21 mouse cellular contexts compared by ENCODE assay signal in the genomic region with DNA sequence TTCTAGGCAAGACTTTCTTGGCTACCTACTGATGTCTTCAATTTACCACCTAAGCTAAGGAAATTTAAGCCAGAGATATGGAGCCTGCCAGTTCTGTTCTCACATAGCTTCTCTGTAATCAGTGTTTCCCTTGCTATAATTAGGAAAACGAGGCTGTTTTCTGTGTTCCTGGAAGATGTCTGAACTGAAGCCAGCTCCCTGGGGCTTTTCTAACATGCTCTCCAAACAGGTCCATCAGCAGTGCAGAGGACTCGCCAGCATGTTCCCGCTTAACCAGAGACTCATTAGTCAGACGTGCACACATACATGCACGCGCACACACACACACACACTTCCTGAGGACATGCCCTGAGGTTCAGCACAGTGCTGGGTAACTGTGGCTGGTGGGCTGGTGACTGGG. TPM values are rescaled to one million over a fixed set of nuclear protein-coding genes. Genes with fewer than 3 reads are reported as not detected.
DNase-seq lines count a peak whose midpoint lies in the region; ATAC-seq and TF ChIP-seq lines count a peak whose summit lies in the region.
"Had no signal": no experiment of that assay in that cellular context is flagged by ENCODE, and none has a peak within 500 bp of the region (broad histone marks: within the 10 kb centered on the region; RNA-seq: fewer than 3 reads in every experiment).

No protein-coding gene starts in this region.

- H3K36me3 ChIP-seq in embryonic facial prominence, embryonic 14.5 days (ENCODE audit: control insufficient read depth, insufficient read depth, low read length) = no peaks in the 10 kb centered on the region
- H3K36me3 ChIP-seq in embryonic facial prominence, embryonic 10.5 days (replicated peaks) = no peaks in the 10 kb centered on the region
- H3K36me3 ChIP-seq in hindbrain, postnatal 0 days (ENCODE audit: insufficient read depth, low read length) = no peaks in the 10 kb centered on the region
- no peaks in the 10 kb centered on the region for H3K36me3 ChIP-seq in hindbrain, embryonic 16.5 days (ENCODE audit: control insufficient read depth, insufficient read depth, low read length)
- H3K36me3 ChIP-seq: heart, embryonic 10.5 days; hindbrain, embryonic 10.5 days; limb, embryonic 15.5 days; liver, embryonic 15.5 days; midbrain, embryonic 13.5 days had no signal

- H3K4me3 ChIP-seq in embryonic facial prominence, embryonic 14.5 days (ENCODE audit: low read depth, low read length) = no peak overlapping the region
- no peak overlapping the region for H3K4me3 ChIP-seq in embryonic facial prominence, embryonic 10.5 days
- H3K4me3 ChIP-seq in hindbrain, postnatal 0 days (ENCODE audit: low read length) = no peak overlapping the region
- H3K4me3 ChIP-seq in hindbrain, embryonic 16.5 days (ENCODE audit: low read length) = no peak overlapping the region
- H3K4me3 ChIP-seq: erythroblast, embryonic 14.5 days; heart, embryonic 10.5 days; hindbrain, embryonic 10.5 days; limb, embryonic 15.5 days; liver, embryonic 15.5 days; midbrain, embryonic 13.5 days; myocyte had no signal

- peak; percentile 61 for DNase-seq in embryonic facial prominence, embryonic 14.5 days (ENCODE audit: low spot score)
- no peak for DNase-seq in embryonic facial prominence, embryonic 10.5 days (ENCODE audit: low spot score)
- peak; percentile 26 for DNase-seq in hindbrain, postnatal 0 days (ENCODE audit: low spot score)
- peak; percentile 28 for DNase-seq in right cerebral cortex, postnatal 25 days
- DNase-seq in right cerebral cortex, adult 18-20 months = no peak
- no peak for DNase-seq in testis, postnatal 14 days (ENCODE audit: low spot score)
- DNase-seq: adrenal gland, adult 8-10 months; kidney, adult 18-20 months; thymus, postnatal 25 days had no signal

- H3K9me3 ChIP-seq in embryonic facial prominence, embryonic 14.5 days (ENCODE audit: control insufficient read depth, low read length) = 0 out of 2 replicates have a peak, but pooled peaks cover 4% of the 10 kb centered on the region
- no peaks in the 10 kb centered on the region for H3K9me3 ChIP-seq in embryonic facial prominence, embryonic 10.5 days
- H3K9me3 ChIP-seq in hindbrain, postnatal 0 days (ENCODE audit: low read length) = no peaks in the 10 kb centered on the region
- no peaks in the 10 kb centered on the region for H3K9me3 ChIP-seq in hindbrain, embryonic 16.5 days (ENCODE audit: control insufficient read depth, low read length)
- H3K9me3 ChIP-seq: heart, embryonic 10.5 days; limb, embryonic 15.5 days; liver, embryonic 15.5 days; midbrain, embryonic 13.5 days had no signal

- H3K27me3 ChIP-seq in embryonic facial prominence, embryonic 14.5 days (replicated peaks; ENCODE audit: control insufficient read depth, insufficient read depth, low read length) = no peaks in the 10 kb centered on the region
- H3K27me3 ChIP-seq in embryonic facial prominence, embryonic 10.5 days (replicated peaks; ENCODE audit: low read depth, poor library complexity, severe bottlenecking) = 0 out of 2 replicates have a peak, but pooled peaks cover under 1% of the 10 kb centered on the region
- no peaks in the 10 kb centered on the region for H3K27me3 ChIP-seq in hindbrain, postnatal 0 days (ENCODE audit: insufficient read depth, low read length)
- H3K27me3 ChIP-seq in hindbrain, embryonic 16.5 days (replicated peaks; ENCODE audit: control insufficient read depth, insufficient read depth, low read length) = no peaks in the 10 kb centered on the region
- H3K27me3 ChIP-seq: limb, embryonic 15.5 days; liver, embryonic 15.5 days; midbrain, embryonic 13.5 days had no signal

- no peak for ATAC-seq in embryonic facial prominence, embryonic 14.5 days (ENCODE audit: low read depth)
- no peak for ATAC-seq in hindbrain, postnatal 0 days
- no peak for ATAC-seq in hindbrain, embryonic 16.5 days
- ATAC-seq: midbrain, embryonic 13.5 days had no signal

- no peak for TF ChIP-seq CTCF in hindbrain, postnatal 0 days (IDR thresholded peaks at IDR 0.05; ENCODE audit: low read depth)

- WGBS in embryonic facial prominence, embryonic 14.5 days = 43% methylated on average over 6 of the region's 6 CpGs
- 71% methylated on average over 6 of the region's 6 CpGs for WGBS in embryonic facial prominence, embryonic 10.5 days
- 45% methylated on average over 6 of the region's 6 CpGs for WGBS in hindbrain, postnatal 0 days
- WGBS in hindbrain, embryonic 16.5 days = 73% methylated on average over 6 of the region's 6 CpGs

- H3K4me1 ChIP-seq in embryonic facial prominence, embryonic 14.5 days (ENCODE audit: control insufficient read depth, insufficient read depth, low read length) = peaks cover 5% of the 10 kb centered on the region; the same call in 1 of the 2 replicates
- peaks cover 10% of the 10 kb centered on the region for H3K4me1 ChIP-seq in embryonic facial prominence, embryonic 10.5 days
- no peaks in the 10 kb centered on the region for H3K4me1 ChIP-seq in hindbrain, postnatal 0 days (ENCODE audit: insufficient read depth, low read length)
- no peaks in the 10 kb centered on the region for H3K4me1 ChIP-seq in hindbrain, embryonic 16.5 days (ENCODE audit: control insufficient read depth, insufficient read depth, low read depth, low read length)
- H3K4me1 ChIP-seq: heart, embryonic 10.5 days; liver, embryonic 15.5 days; midbrain, embryonic 13.5 days had no signal

- no peak overlapping the region for H3K9ac ChIP-seq in embryonic facial prominence, embryonic 14.5 days (ENCODE audit: low read depth, low read length)
- no peak overlapping the region for H3K9ac ChIP-seq in hindbrain, postnatal 0 days (replicated peaks; ENCODE audit: low read length)
- H3K9ac ChIP-seq in hindbrain, embryonic 16.5 days (ENCODE audit: low read depth, low read length) = no peak overlapping the region
- H3K9ac ChIP-seq: limb, embryonic 15.5 days; liver, embryonic 15.5 days; midbrain, embryonic 13.5 days had no signal

- H3K4me2 ChIP-seq in embryonic facial prominence, embryonic 14.5 days (ENCODE audit: low read depth, low read length) = no peak overlapping the region
- no peak overlapping the region for H3K4me2 ChIP-seq in hindbrain, postnatal 0 days (ENCODE audit: low read depth, low read length)
- no peak overlapping the region for H3K4me2 ChIP-seq in hindbrain, embryonic 16.5 days (ENCODE audit: low read length)
- H3K4me2 ChIP-seq: limb, embryonic 15.5 days; liver, embryonic 15.5 days; midbrain, embryonic 13.5 days had no signal

- no peak overlapping the region for H3K27ac ChIP-seq in embryonic facial prominence, embryonic 14.5 days (replicated peaks; ENCODE audit: low read depth, low read length)
- no peak overlapping the region for H3K27ac ChIP-seq in embryonic facial prominence, embryonic 10.5 days (replicated peaks)
- H3K27ac ChIP-seq in hindbrain, postnatal 0 days = no peak overlapping the region
- no peak overlapping the region for H3K27ac ChIP-seq in hindbrain, embryonic 16.5 days (ENCODE audit: low read depth, low read length)
- H3K27ac ChIP-seq: heart, embryonic 10.5 days; hindbrain, embryonic 10.5 days; kidney, postnatal 0 days; limb, embryonic 15.5 days; liver, embryonic 15.5 days; macrophage; midbrain, embryonic 13.5 days; stomach, postnatal 0 days had no signal

RNA-seq across cellular contexts. Expression of a gene that starts 57.3 kb away (rescaled TPM):
- polyA plus RNA-seq in embryonic facial prominence, embryonic 14.5 days (2014; fragmentation: Nextera tagmentation; extraction: Ambion mirVana) = 15.3 and 16.0 TPM in 2 replicates
- 2.8 and 3.4 TPM in 2 replicates for polyA plus RNA-seq in embryonic facial prominence, embryonic 10.5 days (2016; fragmentation: Nextera tagmentation; extraction: Ambion mirVana)
- total RNA-seq in hindbrain, postnatal 0 days (2014; rRNA removed) = 6.3 and 10.1 TPM in 2 replicates
- 10.0 and 10.3 TPM in 2 replicates for polyA plus RNA-seq in hindbrain, postnatal 0 days (2015; fragmentation: Nextera tagmentation; extraction: Ambion mirVana)
- polyA plus RNA-seq in hindbrain, embryonic 16.5 days (2015; fragmentation: Nextera tagmentation; extraction: Ambion mirVana) = 7.2 and 9.0 TPM in 2 replicates
- total RNA-seq: common myeloid progenitor, adult 5-6 weeks had no signal
- polyA plus RNA-seq: erythroblast, embryonic 14.5 days; macrophage had no signal

Comparison
In these comparisons a context has a peak if more than half of its experiments do, and no peak if none do; other contexts are left out.
1. DNase-seq: peak in embryonic facial prominence, embryonic 14.5 days (single experiment), hindbrain, postnatal 0 days (single experiment) and right cerebral cortex, postnatal 25 days (single experiment); none in embryonic facial prominence, embryonic 10.5 days (single experiment), right cerebral cortex, adult 18-20 months (single experiment) and testis, postnatal 14 days (single experiment).